Mouse (Mus musculus) MEL (cell line): Measurements from ENCODE around the gene Gga3. TPM values are rescaled to one million over a fixed set of nuclear protein-coding genes. Genes with fewer than 3 reads are reported as not detected.
A peak's percentile ranks its signal among the peaks of the same experiment; 100 is the strongest.

ENCODE experiments used
- DNase-seq: peaks from one replicate; pipeline ENCODE4 v3.0.0; 2011; ENCODE audit warnings: low read depth, low spot score
- H3K27ac ChIP-seq: 2 replicates; pipeline ENCODE4 v1.5.1; 2012; ENCODE audit warnings: low read depth, mild to moderate bottlenecking, control low read depth, low read length, moderate library complexity; ENCODE audit not compliant: control insufficient read depth
- H3K27me3 ChIP-seq, 2 experiments: fragments of 150-350 bp in 1 of 2; sonication (generic) in 1 of 2; 2 replicates each; pipeline ENCODE4 v1.6.1; 2012; ENCODE audit warnings: low read length in 2 of 2, mild to moderate bottlenecking in 2 of 2, improper control_type of control experiment in 1 of 2, moderate library complexity in 1 of 2; ENCODE audit not compliant: insufficient read depth in 2 of 2, control insufficient read depth in 1 of 2
- H3K36me3 ChIP-seq, 2 experiments: 2 replicates each; pipeline ENCODE4 v1.6.1; 2012 to 2014; ENCODE audit warnings: low read length in 2 of 2, improper control_type of control experiment in 1 of 2, inconsistent platforms in 1 of 2, mild to moderate bottlenecking in 1 of 2; ENCODE audit not compliant: insufficient read depth in 2 of 2, control insufficient read depth in 1 of 2
- H3K4me1 ChIP-seq, 2 experiments: fragments of 150-350 bp in 1 of 2; sonication (generic) in 1 of 2; 2 replicates each; pipeline ENCODE4 v1.6.1; 2012; ENCODE audit warnings: low read length in 2 of 2, improper control_type of control experiment in 1 of 2, mild to moderate bottlenecking in 1 of 2; ENCODE audit not compliant: insufficient read depth in 2 of 2, control insufficient read depth in 1 of 2
- H3K4me3 ChIP-seq, 2 experiments: fragments of 150-350 bp in 1 of 2; sonication (generic) in 1 of 2; 2 replicates each; pipeline ENCODE4 v1.5.1; 2012; ENCODE audit warnings: low read depth in 2 of 2, low read length in 2 of 2, mild to moderate bottlenecking in 2 of 2, moderate library complexity in 2 of 2, control low read depth in 1 of 2, improper control_type of control experiment in 1 of 2; ENCODE audit not compliant: control insufficient read depth in 1 of 2, insufficient read depth in 1 of 2
- H3K79me2 ChIP-seq: 2 replicates; pipeline ENCODE4 v1.6.1; 2012; ENCODE audit warnings: mild to moderate bottlenecking, low read length, moderate library complexity; ENCODE audit not compliant: control insufficient read depth, poor library complexity, insufficient read depth
- H3K9ac ChIP-seq: 2 replicates; pipeline ENCODE4 v1.6.1; 2012; ENCODE audit warnings: low read depth, mild to moderate bottlenecking, control low read depth, low read length, moderate library complexity; ENCODE audit not compliant: control insufficient read depth, poor library complexity, severe bottlenecking
- H3K9me3 ChIP-seq: fragments of 150-350 bp; sonication (generic); replicated peaks from 2 replicates; pipeline ENCODE4 v1.6.1; 2012; ENCODE audit warnings: mild to moderate bottlenecking, low read length, improper control_type of control experiment, moderate library complexity; ENCODE audit not compliant: insufficient read depth
- CHD2 ChIP-seq: IDR thresholded peaks from 2 replicates; pipeline ENCODE4 v1.6.1; 2011; ENCODE audit warnings: low read length, improper control_type of control experiment
- ELF1 ChIP-seq: IDR thresholded peaks from 2 replicates; pipeline ENCODE4 v1.6.1; 2014; ENCODE audit warnings: low read depth, mild to moderate bottlenecking, inconsistent platforms, low read length, improper control_type of control experiment, moderate library complexity
- EP300 ChIP-seq, 2 experiments: IDR thresholded peaks; 2 replicates each; pipeline ENCODE4 v1.6.1; 2011; ENCODE audit warnings: improper control_type of control experiment in 2 of 2, low read length in 2 of 2, low read depth in 1 of 2, mild to moderate bottlenecking in 1 of 2
- GABPA ChIP-seq: IDR thresholded peaks from 2 replicates; pipeline ENCODE4 v1.6.1; 2012; ENCODE audit warnings: low read depth, mild to moderate bottlenecking, inconsistent platforms, low read length, improper control_type of control experiment, moderate library complexity
- GATA1 ChIP-seq: IDR thresholded peaks from 2 replicates; pipeline ENCODE4 v1.6.1; 2011; ENCODE audit warnings: low read depth, low read length, improper control_type of control experiment
- JUND ChIP-seq: IDR thresholded peaks from 2 replicates; pipeline ENCODE4 v1.6.1; 2011; ENCODE audit warnings: low read depth, mild to moderate bottlenecking, improper control_type of control experiment, low read length
- MAX ChIP-seq: IDR thresholded peaks from 2 replicates; pipeline ENCODE4 v1.6.1; 2011; ENCODE audit warnings: low read length, improper control_type of control experiment
- MAZ ChIP-seq: IDR thresholded peaks from 2 replicates; pipeline ENCODE4 v1.6.1; 2012; ENCODE audit warnings: low read depth, mild to moderate bottlenecking, inconsistent platforms, low read length, improper control_type of control experiment
- MEF2A ChIP-seq: IDR thresholded peaks from 2 replicates; pipeline ENCODE4 v1.6.1; 2014; ENCODE audit warnings: low read depth, mild to moderate bottlenecking, inconsistent platforms, low read length, improper control_type of control experiment; ENCODE audit not compliant: poor library complexity, insufficient replicate concordance, severe bottlenecking; ENCODE audit errors: extremely low read depth
- MYB ChIP-seq: IDR thresholded peaks from 2 replicates; pipeline ENCODE4 v1.6.1; 2011; ENCODE audit warnings: mild to moderate bottlenecking, low read depth, low read length, improper control_type of control experiment
- NELFE ChIP-seq: IDR thresholded peaks from 2 replicates; pipeline ENCODE4 v1.6.1; 2011; ENCODE audit warnings: low read depth, low read length, improper control_type of control experiment
- NRF1 ChIP-seq: IDR thresholded peaks from 2 replicates; pipeline ENCODE4 v1.6.1; 2014; ENCODE audit warnings: low read depth, mild to moderate bottlenecking, inconsistent platforms, low read length, improper control_type of control experiment, moderate library complexity; ENCODE audit not compliant: poor library complexity, insufficient read depth, severe bottlenecking
- RCOR1 ChIP-seq: IDR thresholded peaks from 2 replicates; pipeline ENCODE4 v1.6.1; 2012; ENCODE audit warnings: low read depth, mild to moderate bottlenecking, inconsistent platforms, low read length, improper control_type of control experiment
- SIN3A ChIP-seq: IDR thresholded peaks from 2 replicates; pipeline ENCODE4 v1.6.1; 2012; ENCODE audit warnings: low read length, improper control_type of control experiment, inconsistent platforms
- TBP ChIP-seq: IDR thresholded peaks from 2 replicates; pipeline ENCODE4 v1.8.0; 2011; ENCODE audit warnings: low read depth, low read length, improper control_type of control experiment
- UBTF ChIP-seq: IDR thresholded peaks from 2 replicates; pipeline ENCODE4 v1.6.1; 2012; ENCODE audit warnings: low read depth, mild to moderate bottlenecking, inconsistent platforms, low read length, improper control_type of control experiment, moderate library complexity, borderline replicate concordance; ENCODE audit not compliant: insufficient read depth
- USF1 ChIP-seq: IDR thresholded peaks from 2 replicates; pipeline ENCODE4 v1.6.1; 2014; ENCODE audit warnings: low read depth, mild to moderate bottlenecking, inconsistent platforms, low read length, improper control_type of control experiment, moderate library complexity
- USF2 ChIP-seq, 2 experiments: IDR thresholded peaks; 2 replicates each; pipeline ENCODE4 v1.6.1; 2011 to 2012; ENCODE audit warnings: improper control_type of control experiment in 2 of 2, low read length in 2 of 2, borderline replicate concordance in 1 of 2, inconsistent platforms in 1 of 2, low read depth in 1 of 2, mild to moderate bottlenecking in 1 of 2; ENCODE audit not compliant: insufficient read depth in 1 of 2
- ZKSCAN1 ChIP-seq: IDR thresholded peaks from 2 replicates; pipeline ENCODE4 v1.6.1; 2012; ENCODE audit warnings: low read depth, mild to moderate bottlenecking, inconsistent platforms, low read length, improper control_type of control experiment, moderate library complexity
- polyA plus RNA-seq, 2 experiments: library from polyadenylated mRNA; stranded (reverse) in 1 of 2; unstranded in 1 of 2; fragments of >175 nt in 1 of 2; fragments of >200 nt in 1 of 2; gene quantifications; 2 replicates each; pipeline versions ENCODE4 v1.2.1 to v1.2.4; 2012; ENCODE audit warnings: low replicate concordance in 2 of 2, low read depth in 1 of 2; ENCODE audit not compliant: insufficient read length in 2 of 2, insufficient read depth in 1 of 2, missing spikeins in 1 of 2
- total RNA-seq: library from RNA; depleted of rRNA; stranded (reverse); fragments of 300-350 nt; gene quantifications from 2 replicates; pipeline ENCODE4 v1.2.3, GENCODE M21; 2012

The Gga3 gene
- total and polyA plus RNA-seq, 3 experiments, result 28.6 to 59.9 TPM; not detected in 1

- TF ChIP-seq NRF1 (peak; percentile 61), USF1 (no peak), RCOR1 (0 out of 2 replicates have a peak, but pooled peaks have one; percentile 8), GABPA (no peak), CHD2 (peak; percentile 95)
- TF ChIP-seq, all 39 proteins: peak for 20
Measured at GRCm38 (mm10) chr11:115603476-115604303, at the start of gene Gga3, which contains the start of gene Mrps7 (continued).

GRCm38 (mm10) chr11:115653194-115653593 lies 49.3 kb upstream of the Gga3 start:
- peaks cover 0 to 45% of the 10 kb centered on the region in 2 experiments; a peak in 3 of 4 replicates for H3K36me3 ChIP-seq
- H3K4me3 ChIP-seq, result no peak overlapping the region
- no peak overlapping the region for H3K9ac ChIP-seq
- H3K79me2 ChIP-seq, result peaks cover 26% of the 10 kb centered on the region
- no peak overlapping the region for H3K27ac ChIP-seq
- DNase-seq, result no peak
- H3K9me3 ChIP-seq, result no peaks in the 10 kb centered on the region
- no peaks in the 10 kb centered on the region for H3K4me1 ChIP-seq
- TF ChIP-seq UBTF, result no peak
- no peak for TF ChIP-seq USF2 (IDR thresholded peaks at IDR 0.05; ENCODE audit: borderline replicate concordance in 1 of 2, insufficient read depth in 1 of 2, low read depth in 1 of 2, low read length in 2 of 2)
- TF ChIP-seq SIN3A, result no peak
- TF ChIP-seq CHD2, result no peak
- no peak for TF ChIP-seq ZKSCAN1
- TF ChIP-seq USF1, result no peak
- no peak for TF ChIP-seq MYB
- no peak for TF ChIP-seq NELFE
- TF ChIP-seq JUND, result no peak
- no peak for TF ChIP-seq RCOR1
- TF ChIP-seq ELF1, result no peak
- no peak for TF ChIP-seq NRF1
- TF ChIP-seq EP300 (IDR thresholded peaks at IDR 0.05; ENCODE audit: low read depth in 1 of 2, low read length in 2 of 2), result no peak
- no peak for TF ChIP-seq MAZ
- TF ChIP-seq GABPA, result no peak
- no peak for TF ChIP-seq MAX
- no peak for TF ChIP-seq MEF2A
- no peak for TF ChIP-seq TBP
- no peak for TF ChIP-seq GATA1
- TF ChIP-seq, all 39 proteins: peak for 0
- no peaks in the 10 kb centered on the region for H3K27me3 ChIP-seq
